Mouse (Mus musculus) spleen, postnatal 4 days (tissue): ENCODE data around the gene Rbms3.

Experiments used
- DNase-seq, 2 experiments: peaks; one replicate each; pipeline ENCODE4 v3.0.0; 2022; ENCODE audit warnings: low spot score in 2 of 2

Gene Rbms3

DNA sequence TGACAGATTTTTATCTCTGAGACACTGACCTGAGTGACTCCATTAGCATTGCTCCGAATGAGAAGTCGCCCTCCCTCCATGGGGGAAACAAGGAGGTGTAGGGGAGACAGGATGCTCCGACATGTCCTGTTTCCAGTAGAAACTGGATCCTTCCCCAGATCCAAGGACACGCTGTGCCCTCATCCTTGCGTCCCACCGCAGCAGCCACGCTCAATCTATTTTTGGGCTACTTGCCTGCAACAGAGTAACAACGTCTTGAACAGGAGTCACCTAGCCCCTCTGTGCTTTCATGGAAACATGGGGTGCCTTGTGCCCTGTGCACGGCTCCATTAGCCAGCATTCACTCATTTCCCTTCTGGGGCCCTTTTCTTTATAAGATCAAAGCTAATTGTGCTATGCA lies at the start of gene Rbms3:
Rbms3 (minus strand) TSS at position 143 of the 400 bp plus-strand sequence.
- DNase-seq, result no peak

DNA sequence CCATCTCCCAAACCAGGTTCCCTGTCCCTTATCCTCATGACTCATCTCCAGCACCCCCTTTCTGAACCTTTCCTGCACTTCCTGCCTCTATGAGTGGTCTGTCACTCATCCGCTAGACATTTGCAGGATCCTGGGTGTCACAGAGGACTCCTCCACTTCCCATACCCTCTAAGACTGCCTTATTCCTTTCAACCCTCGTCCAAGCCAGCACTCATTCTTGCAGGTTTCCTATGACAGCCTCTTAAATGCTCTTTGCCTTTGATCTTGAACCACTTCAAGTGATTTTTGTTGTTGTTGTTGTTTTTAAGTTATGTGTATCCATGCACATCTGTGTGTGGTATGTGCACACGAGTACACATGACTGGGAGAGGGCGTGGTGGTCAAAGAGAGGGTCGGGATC lies 43.6 kb upstream of the Rbms3 start:
- DNase-seq, result no peak

DNA sequence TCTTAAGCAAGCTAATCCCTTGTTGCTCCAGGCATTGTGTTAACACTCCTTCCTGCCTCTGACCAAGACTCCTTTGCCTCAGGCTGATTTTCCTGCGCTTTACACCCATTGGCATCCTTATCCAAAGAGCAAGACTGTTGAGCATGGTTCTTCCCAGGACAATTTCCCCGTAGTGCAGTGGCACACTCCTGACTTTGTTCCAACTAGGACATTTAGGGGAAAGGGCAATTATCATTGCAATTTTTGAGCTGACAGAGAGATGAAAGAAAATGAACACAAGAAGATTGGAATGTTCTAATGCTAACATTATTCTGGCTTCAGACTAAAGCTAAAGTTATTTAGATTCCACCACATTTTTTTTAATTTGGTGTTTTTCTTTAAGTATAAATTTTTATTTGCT lies 24.9 kb upstream of the Rbms3 start:
- no peak for DNase-seq

DNA sequence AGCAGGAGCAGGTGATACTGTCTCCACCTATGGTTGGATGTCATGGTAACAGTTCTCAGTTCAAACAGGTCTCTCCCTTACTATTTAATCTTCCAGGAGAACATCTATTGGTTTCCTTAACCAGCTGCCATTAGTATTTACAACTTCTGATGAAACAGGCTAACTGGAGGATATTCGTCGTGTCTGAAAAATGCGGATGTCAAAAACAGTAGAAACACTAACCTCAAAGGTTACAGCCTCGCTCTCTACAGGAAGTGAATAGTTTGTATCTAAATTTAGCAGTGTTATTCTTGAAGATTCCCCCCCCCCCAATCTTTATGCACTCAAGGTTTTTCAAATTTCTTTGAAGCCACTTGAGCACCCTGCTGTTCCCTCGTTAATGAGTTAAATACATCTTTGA lies 23.9 kb upstream of the Rbms3 start:
- DNase-seq, result no peak

DNA sequence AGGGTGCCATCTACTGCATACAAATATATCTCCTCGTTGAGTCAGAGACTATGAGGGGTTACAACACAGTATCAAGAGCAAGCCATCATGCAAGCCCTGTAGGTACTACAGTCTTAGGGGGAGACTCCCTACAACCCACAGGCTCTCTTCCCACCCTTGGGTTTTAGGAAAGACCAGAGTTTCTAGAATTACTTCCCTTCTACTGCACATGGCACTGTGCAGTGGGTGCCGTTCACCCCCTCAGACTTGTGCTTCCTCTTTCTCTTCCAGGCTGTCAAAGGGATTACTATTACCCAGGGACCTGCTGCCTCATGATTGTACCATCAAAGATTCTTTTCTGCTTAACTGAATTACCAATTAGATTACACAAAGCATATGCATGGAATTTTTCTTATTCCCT lies 16.4 kb upstream of the Rbms3 start:
- no peak for DNase-seq

DNA sequence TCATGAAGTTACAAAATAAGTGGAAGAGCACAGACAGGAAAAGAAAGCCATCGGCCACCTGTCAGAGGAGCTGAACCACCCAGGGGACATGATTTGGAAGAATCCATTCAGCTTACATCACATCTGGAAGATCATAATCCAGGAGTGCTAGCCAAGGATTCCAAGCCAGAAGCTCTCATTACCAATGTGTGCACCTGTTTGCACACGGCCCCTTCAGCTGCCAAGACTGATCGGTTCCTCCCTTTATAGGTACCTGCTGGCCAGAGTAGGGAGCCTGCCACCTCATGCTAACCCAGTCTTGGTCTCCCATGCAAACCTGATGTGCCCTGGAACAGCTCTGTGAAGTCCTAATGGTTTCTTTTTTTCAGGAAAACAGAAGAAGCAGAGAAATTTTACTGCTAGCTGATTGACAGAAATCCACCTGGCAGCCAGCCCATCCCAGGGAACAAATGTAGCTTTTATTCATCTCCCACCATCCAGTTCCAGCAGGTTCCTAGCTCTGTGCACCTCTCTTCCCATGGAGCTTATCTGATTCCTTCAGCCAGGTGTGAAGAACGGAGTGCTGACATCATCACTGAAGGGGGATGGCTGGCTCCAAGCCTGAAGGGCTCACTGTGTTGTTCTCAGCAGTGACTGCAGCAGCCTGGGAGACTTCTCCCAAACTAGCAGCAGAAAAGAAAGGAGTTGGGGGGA lies 11.5 kb upstream of the Rbms3 start:
- DNase-seq, result no peak

DNA sequence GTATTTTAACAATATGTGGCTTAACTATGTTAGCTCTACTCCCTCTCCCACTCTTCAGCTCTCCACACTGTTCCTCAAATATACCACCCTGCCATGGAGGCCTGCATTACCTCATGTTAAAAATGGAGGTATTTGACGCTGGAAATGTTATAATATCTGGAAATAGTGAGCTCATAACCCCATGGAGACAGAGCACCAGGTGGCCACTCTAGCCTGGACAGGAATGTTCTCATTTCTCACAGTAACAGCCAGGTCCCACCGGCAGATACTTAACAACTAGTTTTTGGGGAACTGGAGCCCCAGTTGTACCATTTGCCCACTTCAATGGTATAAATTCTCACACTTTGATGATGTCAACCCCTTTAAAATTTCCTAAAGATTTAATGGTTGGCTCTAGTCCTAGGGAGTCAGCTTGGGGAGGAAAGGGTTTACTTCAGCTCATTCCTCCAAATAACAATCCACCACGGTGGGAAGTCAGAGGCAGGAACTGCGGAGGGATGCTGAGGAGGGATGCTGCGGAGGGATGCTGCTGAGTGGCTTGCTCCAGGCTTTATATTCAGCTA lies 9.0 kb upstream of the Rbms3 start:
- DNase-seq, result no peak

DNA sequence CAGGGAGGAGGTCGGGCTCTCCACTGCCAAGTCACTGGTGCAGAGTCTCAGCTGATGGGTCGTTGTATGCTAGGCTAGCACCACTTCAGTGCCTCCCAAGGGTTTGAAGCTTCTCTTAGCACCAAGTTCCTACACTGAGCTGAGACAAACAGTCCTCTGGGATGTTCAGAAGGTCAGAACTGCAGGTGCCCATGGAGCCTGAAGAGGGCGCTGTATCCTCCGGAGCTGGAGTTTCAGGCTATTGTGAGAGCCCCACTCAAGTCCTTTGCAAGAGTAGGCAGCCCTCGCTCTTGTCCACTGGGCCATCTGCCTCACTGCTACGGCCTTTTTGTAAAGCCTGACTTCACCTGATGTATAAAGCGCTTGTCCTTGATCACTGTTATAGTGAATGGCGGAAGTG lies 6.8 kb upstream of the Rbms3 start:
- no peak for DNase-seq

DNA sequence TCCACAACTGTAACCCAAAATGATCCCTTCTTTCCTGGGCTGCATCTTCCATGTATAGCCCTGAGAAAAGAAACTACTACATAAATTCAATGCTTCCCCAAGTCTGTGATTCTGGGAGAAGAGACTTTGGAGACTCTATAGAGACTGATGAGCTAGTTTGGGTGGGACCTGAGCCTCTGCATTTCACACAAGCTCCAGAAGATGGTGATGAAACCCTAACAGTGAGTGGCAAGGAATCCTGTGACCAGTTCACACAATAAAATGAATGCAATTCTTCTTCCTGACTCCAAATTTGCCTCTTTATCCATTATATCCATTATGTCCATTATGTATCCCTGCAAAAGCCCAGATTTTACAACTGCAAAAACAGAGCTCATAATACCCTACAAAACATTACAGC lies 2.5 kb downstream of the Rbms3 start:
- no peak for DNase-seq

DNA sequence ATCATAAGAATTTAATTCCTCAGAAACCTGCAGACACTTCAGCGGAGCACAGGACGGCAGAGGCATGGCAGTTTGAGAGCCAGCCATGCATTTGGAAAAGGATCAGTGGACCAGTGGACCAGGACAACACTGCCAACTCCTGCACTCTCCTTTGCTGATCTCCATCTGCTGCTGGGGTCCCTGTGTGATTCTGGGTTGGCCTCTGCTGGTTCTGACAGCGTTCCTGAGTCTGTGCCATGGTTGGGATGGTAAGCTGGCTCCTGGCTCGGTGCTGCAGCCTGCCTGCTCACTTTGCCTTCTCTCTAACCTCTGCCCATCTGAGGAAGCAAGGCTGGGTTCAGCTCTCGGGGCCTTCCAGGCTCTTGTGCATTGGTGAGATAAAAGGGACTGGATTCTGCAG lies 28.9 kb downstream of the Rbms3 start:
- DNase-seq, result no peak

DNA sequence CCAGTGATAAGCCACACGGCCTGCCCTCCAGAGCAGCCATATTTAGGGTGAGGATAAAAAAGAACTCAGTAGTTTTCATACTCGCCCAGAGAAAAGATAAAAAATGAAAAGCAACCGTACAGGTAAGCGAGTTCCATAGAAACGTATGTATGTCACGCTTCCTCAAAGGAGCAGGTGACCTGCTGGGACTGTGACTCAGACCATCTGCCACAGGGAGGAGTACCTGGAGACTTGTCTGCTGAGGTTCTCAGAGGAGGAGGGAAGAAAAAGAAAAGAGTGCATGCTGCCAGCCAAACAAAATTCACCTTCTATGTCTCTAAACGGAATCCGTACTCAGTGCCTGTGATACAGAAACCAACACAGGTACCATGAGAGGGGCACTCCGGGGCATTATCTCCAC lies 30.4 kb downstream of the Rbms3 start:
- no peak for DNase-seq

DNA sequence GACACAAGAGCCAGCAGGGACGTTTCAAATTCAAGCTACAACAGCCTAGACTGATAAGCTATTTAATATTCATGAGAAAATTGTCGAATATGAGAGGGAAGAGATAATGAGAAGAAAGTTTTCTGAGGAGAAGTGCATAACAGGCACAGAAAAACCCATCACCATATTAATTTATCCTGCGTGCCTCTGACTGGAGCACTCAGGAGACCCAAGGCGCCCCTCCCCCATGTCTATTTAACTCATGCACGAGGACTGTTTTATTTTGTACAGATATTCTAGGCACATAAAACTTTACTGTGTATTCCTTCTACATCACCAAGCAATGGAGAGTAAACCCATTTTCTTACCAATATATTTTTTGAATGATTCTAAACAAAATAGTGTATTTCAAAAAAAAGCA lies 33.6 kb downstream of the Rbms3 start:
- DNase-seq, result no peak

DNA sequence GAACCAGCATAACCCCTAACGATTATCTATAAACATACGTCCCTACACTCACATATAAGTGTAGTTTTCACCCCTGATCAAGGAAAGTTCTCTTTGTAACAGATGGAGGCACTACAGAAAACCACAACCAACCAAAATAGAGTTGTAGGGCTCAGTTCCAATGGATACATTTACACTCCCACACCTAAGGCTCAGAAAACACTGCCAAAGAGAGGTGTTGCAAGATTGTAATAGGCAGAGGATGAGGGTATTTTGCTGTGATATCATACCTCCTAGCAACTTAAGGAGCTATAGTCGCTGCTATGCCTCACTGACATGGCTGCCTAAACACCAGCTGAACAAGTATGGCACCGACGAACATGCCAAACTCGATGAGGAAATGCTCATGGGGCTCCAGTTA lies 44.4 kb downstream of the Rbms3 start:
- no peak for DNase-seq

DNA sequence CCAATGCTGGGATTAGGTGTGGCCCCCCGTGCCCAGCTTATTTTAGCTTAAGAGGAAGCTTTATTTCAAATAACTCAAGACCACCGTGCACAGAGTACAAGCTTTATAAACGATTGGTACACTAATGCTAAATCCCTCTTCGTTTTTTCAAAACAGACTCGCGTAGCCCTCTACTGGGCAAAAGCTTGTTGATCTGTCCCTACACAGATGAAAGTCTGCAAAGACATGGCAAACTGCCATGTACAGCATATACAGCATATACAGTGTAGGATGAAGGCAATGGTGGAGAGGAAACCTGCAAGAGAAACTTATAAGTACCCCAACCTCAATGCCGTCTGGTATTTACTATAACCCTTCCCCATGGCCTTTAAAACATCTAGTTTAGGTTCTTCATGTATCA lies 46.1 kb downstream of the Rbms3 start:
- no peak for DNase-seq

DNA sequence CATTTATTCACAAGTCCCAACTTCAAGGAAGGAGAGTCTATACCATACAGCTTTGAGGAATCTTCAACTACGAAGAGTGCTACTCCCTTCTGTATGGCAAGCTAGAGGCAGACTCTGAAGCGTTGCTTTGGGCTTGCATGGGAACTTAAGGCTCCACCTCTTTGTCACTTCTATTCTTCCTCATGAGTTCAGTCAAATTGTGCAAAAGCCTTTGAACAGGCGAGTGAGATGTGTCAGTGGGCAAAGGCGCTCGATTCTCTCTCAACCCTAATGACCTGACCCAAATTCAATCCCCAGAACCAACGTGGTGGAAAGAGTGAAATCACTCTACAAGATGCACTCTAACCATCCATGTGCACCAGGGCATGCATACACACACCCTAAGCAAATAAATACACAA lies 47.1 kb downstream of the Rbms3 start:
- DNase-seq, result no peak

DNA sequence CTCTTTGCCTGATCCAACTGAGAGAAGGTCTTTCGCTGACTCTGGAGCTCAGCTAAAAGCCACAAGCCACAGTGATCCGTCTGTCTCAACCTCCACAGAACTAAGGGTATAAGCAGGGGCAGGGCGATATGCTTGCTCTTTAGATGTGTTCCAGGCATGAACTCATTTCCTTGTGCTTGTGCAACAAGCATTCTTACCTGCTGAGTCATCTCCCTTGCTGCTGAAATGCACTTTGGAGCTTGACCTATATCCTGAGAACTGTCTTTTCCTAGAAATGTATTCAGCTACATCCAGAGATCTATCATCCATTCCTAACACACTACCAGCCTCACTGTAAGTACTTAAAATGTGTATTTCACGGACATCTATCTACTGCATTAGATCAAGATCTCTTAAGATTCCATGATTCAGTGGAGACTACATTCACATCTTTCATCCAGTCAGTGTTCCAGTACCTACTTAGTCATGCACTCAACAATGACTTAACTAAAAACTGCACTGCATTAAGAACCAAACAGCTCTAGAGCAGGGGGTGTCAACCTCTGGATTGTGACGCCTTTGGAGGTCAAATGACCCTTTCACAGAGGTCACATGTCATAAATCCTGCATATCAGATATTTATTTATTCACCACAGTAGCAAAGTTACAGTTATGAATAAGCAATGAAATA lies 58.4 kb downstream of the Rbms3 start:
- DNase-seq, result no peak

DNA sequence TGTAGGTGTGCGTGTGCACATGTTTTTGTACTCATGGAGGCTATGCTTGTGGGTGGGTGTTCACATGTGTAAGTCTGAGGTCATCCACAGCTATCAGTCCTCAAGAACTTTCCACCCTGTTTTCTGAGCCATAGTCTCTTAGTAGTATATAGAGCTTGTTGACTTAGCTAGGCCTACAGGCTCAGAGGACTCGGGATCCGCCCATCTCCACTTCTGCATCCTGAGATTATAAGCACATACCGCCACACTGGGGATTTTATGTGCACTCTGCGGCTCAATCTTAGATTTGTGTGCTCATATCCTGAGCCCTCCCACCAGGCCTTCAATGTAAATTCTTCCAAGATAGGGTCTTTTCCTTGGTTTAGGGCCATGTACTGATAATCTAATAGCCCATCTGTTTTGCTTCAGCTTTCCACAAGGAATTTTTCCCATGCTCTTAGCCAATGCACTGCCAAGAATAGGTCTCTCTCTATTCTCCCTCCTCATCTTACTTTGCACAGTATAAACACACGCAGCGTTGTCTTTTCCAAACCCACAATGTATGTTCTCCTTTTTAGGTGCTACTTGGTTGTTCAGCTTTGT lies 59.4 kb downstream of the Rbms3 start:
- DNase-seq, result no peak

DNA sequence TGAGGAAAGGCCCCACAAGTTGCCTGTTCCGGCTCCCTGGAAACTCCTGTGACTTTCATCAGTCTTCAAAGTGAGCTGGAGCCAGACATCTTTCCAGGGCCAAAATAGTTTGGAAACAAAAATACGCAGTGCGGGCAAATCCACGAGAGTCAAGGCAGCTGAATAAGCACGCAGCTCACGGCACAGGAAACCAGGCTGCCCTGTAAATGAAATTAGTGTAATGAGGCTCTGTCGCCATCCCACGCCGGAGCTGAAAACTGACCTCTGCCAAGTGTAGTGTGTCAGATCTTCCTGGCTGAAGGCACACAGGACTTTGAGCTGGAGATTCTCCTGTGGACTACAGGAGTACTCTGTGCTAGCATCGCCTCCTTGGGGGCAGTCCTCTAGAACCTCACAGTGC lies 63.4 kb downstream of the Rbms3 start:
- no peak for DNase-seq

DNA sequence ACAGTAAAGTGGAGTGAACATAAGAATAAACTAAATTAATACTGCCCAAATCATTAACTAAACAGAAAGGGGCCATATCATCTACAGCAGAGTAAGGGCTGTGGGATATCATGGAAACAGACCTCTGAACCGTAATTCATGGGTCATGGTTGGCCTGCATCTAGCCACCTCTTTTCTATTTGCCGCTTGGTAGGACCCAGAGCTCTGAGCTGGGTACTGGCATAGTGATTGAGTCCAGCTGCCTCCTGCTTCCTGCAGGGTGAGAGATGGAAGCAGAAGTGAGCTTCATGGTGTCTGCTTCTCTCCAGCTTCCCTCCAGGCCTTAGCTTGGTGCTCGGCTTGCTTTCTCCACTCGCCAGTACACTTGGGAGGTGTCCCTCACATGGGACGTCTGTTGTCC lies 71.2 kb downstream of the Rbms3 start:
- DNase-seq, result no peak

DNA sequence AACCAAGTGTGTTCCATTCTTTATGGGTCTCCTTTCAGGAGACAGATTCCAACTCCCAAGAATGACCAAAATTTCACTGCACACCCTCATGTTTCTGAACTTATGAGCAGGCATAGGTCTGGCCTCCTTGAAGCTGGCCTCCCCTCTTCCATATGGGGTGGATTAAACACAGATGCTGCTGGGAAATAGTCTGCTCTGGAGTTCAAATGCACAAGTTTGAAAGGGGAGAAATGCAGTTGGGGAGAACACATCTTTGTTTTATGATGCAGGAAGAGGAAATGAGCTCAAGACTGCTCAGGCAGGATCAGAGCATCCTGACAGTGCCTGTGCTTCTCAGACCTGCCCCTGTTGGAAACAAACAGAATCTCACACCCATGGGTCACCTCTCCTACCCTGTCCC lies 75.4 kb downstream of the Rbms3 start:
- DNase-seq, result no peak

DNA sequence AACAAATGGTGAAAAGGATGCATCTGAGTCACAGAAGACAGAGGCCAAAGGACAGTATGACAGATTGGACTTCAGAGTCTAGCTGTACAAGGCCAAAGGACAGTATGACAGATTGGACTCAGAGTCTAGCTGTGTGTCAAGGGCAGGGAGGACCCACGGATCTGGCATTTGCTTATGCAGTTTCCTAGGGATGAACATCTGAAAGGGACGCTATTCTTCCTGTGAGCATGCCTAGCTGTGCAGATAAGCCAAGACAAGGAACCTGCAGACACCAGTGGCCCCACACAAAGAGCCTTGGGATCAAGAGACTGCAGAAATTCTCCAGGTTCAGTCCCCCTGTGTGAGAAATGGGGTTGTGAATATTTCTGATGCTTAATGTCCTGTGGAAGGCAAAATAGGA lies 100.4 kb downstream of the Rbms3 start:
- DNase-seq, result no peak

DNA sequence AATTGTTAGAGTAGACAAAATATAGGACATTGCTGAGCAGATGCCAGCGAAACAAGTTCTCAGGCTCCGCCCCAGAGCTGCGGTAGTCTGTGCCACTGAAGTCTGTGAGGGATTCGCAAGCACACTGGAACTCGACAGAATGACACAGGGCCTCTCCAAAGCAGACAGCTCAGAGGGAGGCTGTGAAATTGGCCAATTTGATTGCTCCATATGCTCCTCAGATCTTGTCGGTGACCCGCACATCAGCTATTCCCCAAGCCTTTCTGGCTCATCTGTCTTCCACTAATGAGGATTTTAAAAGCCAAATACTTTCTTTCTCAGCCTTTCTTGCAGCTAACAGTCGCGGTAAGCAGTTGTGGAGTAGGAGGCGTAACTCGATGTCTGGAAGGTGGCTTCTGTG lies 120.8 kb downstream of the Rbms3 start:
- DNase-seq, result no peak

DNA sequence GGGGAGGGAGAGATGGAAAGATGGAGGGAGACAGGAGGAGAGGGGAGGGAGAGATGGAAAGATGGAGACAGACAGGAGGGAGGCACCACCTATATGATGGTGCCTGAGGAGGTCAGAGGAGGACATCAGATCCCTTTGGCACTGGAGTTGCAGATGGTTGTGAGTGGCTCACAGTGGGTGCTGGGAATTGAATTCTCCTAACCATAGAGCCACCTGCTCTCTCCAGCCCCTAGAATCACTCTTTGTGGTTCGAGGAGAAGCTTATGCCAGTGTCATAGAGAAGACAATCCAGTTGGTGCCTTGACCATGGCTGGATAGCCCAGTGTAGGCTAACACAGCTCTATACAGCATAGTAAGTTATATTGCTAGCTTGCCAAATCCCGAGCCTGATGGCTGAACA lies 137.8 kb downstream of the Rbms3 start:
- no peak for DNase-seq
